Mouse (Mus musculus): Measurements from ENCODE around the gene Mrpl4.
"Not testable (repeated sequence)": the region's sequence is repeated elsewhere in the genome, so short reads cannot be mapped to it uniquely, and the experiment has no call there.

The Mrpl4 gene

DNA sequence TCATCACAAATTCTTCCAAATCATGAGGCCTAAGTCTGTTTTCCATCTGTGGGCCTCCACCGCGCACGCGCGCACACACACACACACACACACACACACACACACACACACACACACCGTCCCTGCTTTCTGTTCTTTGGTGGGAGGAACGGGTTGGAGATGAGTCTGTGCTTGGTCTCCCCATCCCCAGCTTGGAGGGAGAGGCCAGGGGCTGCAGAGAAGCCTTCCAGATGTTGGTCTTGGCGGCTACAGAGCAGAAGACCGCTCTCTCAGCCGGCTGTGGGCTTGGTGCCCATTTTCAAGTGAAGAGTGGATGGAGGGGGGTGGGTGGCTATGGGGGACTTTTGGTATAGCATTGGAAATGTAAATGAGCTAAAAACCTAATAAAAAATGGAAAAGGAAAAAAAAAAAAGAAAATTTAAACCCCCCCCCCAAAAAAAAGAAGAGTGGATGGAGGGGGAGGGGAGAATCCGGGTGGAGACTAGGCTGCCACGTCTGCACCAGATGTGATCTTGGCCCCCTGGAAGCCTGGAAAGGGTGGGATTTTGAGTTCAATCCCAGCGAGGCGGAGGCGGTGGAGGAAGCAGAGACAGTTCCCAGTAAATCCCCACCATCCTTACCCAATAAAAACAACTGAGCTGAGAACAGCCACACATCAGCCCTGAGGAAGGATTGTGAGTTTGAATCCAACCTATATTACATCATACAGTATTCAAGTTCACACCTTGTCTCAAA is 15.4 kb upstream of the Mrpl4 start:
- no peak for DNase-seq

- peak in 1 of 2 experiments; percentile 38 for DNase-seq
Measured at GRCm38 (mm10) chr9:20987953-20988352, 14.6 kb upstream of the Mrpl4 start.

- no peak for DNase-seq
Measured at GRCm38 (mm10) chr9:20990861-20991260, 11.7 kb upstream of the Mrpl4 start.

DNA sequence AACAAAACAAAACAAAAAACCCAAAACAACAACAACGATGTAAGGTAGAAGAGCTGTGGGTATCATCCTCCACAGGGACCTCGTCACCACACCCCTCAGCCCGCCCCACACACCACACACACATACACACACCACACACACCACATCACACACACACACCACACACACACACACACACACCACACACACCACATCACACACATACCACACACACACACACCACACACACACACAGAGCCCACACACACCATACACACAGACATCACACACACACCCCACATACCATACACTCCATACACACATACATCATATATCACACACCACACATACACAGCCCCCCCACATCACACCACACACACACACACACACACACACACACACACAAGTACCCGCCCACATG is 11.0 kb upstream of the Mrpl4 start:
- no peak for DNase-seq

- no peak for DNase-seq
Measured at GRCm38 (mm10) chr9:20993165-20993898, 9.2 kb upstream of the Mrpl4 start.

DNA sequence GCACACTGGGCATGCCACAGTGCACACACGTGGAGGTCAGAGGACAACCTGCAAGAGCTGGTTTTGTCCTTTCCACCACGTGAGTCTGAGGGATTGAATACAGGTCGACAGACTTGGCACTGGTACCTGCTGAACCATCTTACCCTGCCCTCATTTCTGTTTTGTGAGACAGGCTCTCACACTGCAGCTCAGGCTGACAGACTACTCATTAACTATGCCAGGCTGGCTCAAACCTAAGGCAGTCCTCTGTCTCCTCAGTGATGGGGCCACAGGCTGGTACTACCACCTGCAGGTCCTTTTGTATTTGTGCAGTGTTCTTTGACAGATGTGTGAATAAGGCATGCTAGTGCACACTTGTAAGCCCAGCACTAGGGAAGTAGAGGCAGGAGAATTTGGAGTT is 7.5 kb upstream of the Mrpl4 start:
- DNase-seq, result no peak

GRCm38 (mm10) chr9:20997065-20997464 is 5.5 kb upstream of the Mrpl4 start:
- no peak for DNase-seq

DNA sequence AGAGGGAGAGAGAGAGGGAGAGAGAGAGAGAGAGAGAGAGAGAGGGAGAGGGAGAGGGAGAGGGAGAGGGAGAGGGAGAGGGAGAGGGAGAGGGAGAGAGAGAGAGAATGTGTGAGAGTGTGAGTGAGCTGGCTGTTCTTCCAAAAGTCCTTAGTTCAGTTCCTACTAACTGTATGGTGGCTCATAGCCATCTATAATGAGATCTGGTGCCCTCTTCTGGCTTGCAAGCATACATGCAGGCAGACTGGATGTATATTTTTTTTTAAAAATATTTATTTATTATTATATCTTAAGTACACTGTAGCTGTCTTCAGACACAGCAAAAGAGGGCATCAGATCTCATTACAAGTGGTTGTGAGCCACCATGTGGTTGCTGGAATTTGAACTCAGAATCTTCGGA is 4.2 kb upstream of the Mrpl4 start:
- not testable (repeated sequence) for DNase-seq

- no peak for DNase-seq
Measured at GRCm38 (mm10) chr9:21000811-21001210, 1.7 kb upstream of the Mrpl4 start.

DNA sequence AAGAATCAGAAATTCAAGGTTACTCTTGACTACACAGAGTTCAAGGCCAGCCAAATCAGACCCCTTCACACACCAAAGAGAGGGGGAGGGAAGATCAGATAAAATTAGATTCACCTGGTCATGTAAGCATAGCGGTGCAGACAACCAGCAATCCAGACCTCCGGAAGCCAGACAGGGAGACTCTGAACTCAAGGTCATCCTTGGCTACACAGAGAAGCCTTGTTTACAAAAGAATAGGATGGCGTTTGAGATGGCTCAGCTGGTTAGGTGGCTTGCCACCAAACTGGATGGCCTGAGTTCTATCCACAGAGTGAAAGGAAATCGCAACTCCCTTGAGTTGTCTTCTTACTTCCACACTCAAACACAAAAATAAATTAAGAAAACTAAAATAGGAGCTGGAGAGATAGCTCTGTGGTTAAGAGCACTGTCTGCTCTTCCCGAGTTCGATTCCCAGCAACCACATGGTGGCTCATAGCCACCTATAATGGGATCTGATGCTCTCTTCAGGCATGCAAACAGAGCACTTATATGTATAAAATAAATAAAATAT is 812 bp upstream of the Mrpl4 start:
- DNase-seq, result no peak

DNA sequence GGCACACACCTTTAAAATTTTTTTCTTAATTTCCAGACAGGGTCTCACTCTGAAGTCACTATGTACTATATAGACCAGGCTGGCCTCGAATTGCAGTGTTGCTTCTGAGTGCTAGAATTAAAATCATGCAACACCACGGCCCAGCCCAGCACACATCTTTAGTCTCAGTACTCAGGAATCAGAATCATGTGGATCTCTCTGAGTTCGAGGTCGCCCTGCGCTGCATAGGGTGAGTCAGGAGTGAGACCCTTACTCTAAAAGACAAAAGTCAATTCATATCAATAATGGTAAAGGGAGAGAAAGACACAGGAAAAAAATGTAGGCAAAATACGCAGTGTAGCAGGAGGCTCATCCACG is 290 bp upstream of the Mrpl4 start:
- no peak for DNase-seq

- DNase-seq, result no peak
Measured at GRCm38 (mm10) chr9:21007313-21007952, 4.9 kb downstream of the Mrpl4 start.

GRCm38 (mm10) chr9:21008007-21008406 is 5.5 kb downstream of the Mrpl4 start:
- no peak for DNase-seq

- no peak for DNase-seq
Measured at GRCm38 (mm10) chr9:21010362-21010761, 7.8 kb downstream of the Mrpl4 start.

- not testable (repeated sequence) for DNase-seq
Measured at GRCm38 (mm10) chr9:21010939-21011541, 8.5 kb downstream of the Mrpl4 start.

DNA sequence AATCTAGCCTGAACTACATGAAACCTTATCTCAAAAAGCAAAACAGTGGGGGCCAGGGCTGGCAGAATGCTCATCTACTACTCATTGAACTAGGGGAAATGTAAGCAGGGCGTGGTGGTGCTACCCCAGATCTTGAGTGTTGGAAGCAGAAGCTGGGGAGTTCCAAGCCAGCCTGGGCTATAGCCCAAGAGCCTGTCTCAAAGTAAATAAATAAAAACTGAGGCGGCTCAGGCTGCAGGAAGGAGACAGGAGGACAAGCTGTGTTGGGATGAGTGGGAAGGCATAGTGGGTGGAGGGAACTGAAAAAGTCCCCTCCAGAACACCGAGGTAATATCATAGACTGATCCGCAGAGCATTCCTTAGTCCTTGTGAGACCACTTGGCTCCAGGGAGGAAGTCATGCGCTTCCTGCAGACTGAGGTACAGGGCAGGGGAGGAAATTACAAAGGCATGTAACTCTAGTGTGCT is 9.3 kb downstream of the Mrpl4 start:
- DNase-seq, result no peak

DNA sequence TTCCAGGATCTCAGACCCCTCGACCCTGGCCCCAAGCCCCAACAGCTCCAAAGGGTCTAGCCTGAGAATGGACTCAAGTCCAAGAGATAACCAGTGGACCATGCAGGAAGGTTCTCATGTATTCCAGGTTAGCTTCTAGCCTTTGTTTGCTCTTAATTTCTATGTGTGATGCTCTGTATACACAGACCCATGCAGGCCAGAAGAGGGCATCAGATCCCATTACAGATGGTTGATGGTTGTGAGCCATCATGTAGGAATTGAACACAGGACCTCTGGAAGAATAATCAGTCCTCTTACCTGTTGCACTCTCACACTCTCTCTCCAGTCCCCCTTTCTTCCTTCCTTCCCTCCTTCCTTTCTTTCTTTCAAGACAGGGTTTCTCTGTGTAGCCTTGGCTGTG is 9.8 kb downstream of the Mrpl4 start:
- no peak for DNase-seq

- DNase-seq, result peak; percentile 57 to 68
Measured at GRCm38 (mm10) chr9:21014691-21015570, 12.4 kb downstream of the Mrpl4 start.

DNA sequence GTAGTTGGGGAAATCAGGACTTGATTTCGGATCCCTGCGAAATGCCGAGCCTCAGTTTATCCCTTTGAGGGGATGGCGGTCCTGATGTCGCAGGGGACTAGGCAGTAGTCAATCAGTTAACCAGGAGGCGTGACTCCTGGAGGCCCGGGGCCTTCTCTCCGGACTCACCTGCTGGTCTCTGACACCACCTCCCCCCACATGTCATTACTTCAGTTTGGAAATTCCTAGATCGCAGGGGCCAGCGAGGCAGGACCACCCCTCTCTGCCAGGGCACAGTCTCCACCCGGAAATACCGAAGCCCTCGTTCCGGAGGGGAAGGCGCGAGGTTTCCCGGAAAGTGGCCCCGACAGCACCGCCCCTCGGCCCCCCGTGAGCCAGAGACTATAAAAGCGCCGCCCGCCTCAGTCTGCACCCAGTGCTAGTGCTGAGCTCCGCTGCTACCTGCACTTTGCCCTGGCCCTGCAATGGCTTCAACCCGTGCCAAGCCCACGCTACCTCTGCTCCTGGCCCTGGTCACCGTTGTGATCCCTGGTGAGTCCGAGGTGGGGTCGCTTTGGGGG is 13.1 kb downstream of the Mrpl4 start, which contains the start of gene Icam1:
TSS of gene Icam1 (plus strand) at position 415 of the 560 bp plus-strand sequence.
- DNase-seq, result peak; percentile 75 to 80

GRCm38 (mm10) chr9:21016331-21017176 is 14.0 kb downstream of the Mrpl4 start:
- DNase-seq, result peak in 1 of 2 experiments; percentile 35

GRCm38 (mm10) chr9:21017177-21017575 is 14.6 kb downstream of the Mrpl4 start:
- peak in 1 of 2 experiments; percentile 35 for DNase-seq

Measured in thymus, adult 18-20 months (tissue).